In genomic region chr10:79940749-79941148, GRCm38 (mm10) we compare ENCODE assay signal across 11 mouse cellular contexts. TPM values are rescaled to one million over a fixed set of nuclear protein-coding genes. Genes with fewer than 3 reads are reported as not detected.
A peak's percentile ranks its signal among the peaks of the same experiment; 100 is the strongest.
DNase-seq lines count a peak whose midpoint lies in the region; ATAC-seq and TF ChIP-seq lines count a peak whose summit lies in the region.
"Had no signal": no experiment of that assay in that cellular context is flagged by ENCODE, and none has a peak within 500 bp of the region (broad histone marks: within the 10 kb centered on the region; RNA-seq: fewer than 3 reads in every experiment).

No protein-coding gene starts in this region.

- no peak for ATAC-seq in inflammation-experienced regulatory T-cells, adult 6 months

- 49% methylated on average over 7 of the region's 7 CpGs for WGBS in small intestine, adult 2 months

- TF ChIP-seq POLR2A in bone marrow macrophage, adult 2 months (IDR thresholded peaks at IDR 0.05; ENCODE audit: borderline replicate concordance, low read depth, low read length), result no peak
- TF ChIP-seq POLR2A in small intestine, adult 2 months (IDR thresholded peaks at IDR 0.05; ENCODE audit: low read depth, low read length), result no peak

- H3K36me3 ChIP-seq in small intestine, adult 2 months (ENCODE audit: control insufficient read depth, insufficient read depth, low read length), result no peaks in the 10 kb centered on the region

- peak overlapping the region; percentile 82 for H3K27ac ChIP-seq in bone marrow macrophage, adult 2 months (ENCODE audit: insufficient read depth, low read depth, low read length)
- peak overlapping the region; percentile 8; the same call in 1 of the 2 replicates for H3K27ac ChIP-seq in small intestine, adult 2 months (ENCODE audit: insufficient read depth, low read depth, low read length)
- H3K27ac ChIP-seq: forebrain, embryonic 10.5 days; kidney, embryonic 15.5 days had no signal

- H3K27me3 ChIP-seq in small intestine, adult 2 months (ENCODE audit: control insufficient read depth, insufficient read depth, low read length), result no peaks in the 10 kb centered on the region
- H3K27me3 ChIP-seq: kidney, embryonic 15.5 days had no signal

- peak overlapping the region; percentile 29; the same call in 1 of the 2 replicates for H3K4me3 ChIP-seq in bone marrow macrophage, adult 2 months (ENCODE audit: insufficient read depth, low read length)
- H3K4me3 ChIP-seq in small intestine, adult 2 months (ENCODE audit: low read depth, low read length), result no peak overlapping the region
- H3K4me3 ChIP-seq: forebrain, embryonic 10.5 days; kidney, embryonic 15.5 days had no signal

- peak; percentile 41 for DNase-seq in kidney, postnatal 10 days
- DNase-seq in kidney, postnatal 14 days, result no peak
- peak; percentile 39 for DNase-seq in heart, postnatal 25 days (ENCODE audit: low spot score)
- no peak for DNase-seq in MN1 (ENCODE audit: low spot score)
- no peak for DNase-seq in layer of hippocampus, postnatal 10 days (ENCODE audit: low spot score in 2 of 2)
- DNase-seq: lung, embryonic 14.5 days had no signal

- no peak for TF ChIP-seq CTCF in bone marrow macrophage, adult 2 months (IDR thresholded peaks at IDR 0.05; ENCODE audit: low read depth, low read length)
- TF ChIP-seq CTCF in small intestine, adult 2 months (IDR thresholded peaks at IDR 0.05; ENCODE audit: extremely low read depth, insufficient read length, insufficient replicate concordance, low read depth, low read length), result no peak

- H3K4me1 ChIP-seq in bone marrow macrophage, adult 2 months (ENCODE audit: control insufficient read depth, insufficient read depth, low read length), result peaks cover 57% of the 10 kb centered on the region
- peaks cover 33% of the 10 kb centered on the region for H3K4me1 ChIP-seq in small intestine, adult 2 months (ENCODE audit: control insufficient read depth, insufficient read depth, insufficient read length, low read length)

- intact Hi-C loops in heart, postnatal 25 days (cut with DNase I), result no loop called here

RNA-seq across cellular contexts. Expression of gene Arid3a, which starts 13.9 kb away (rescaled TPM):
- polyA plus RNA-seq in bone marrow macrophage, adult 2 months (2012; ENCODE audit: insufficient read depth, insufficient read length, missing spikeins), result 15.4 and 17.8 TPM in 2 replicates
- 1 to 10 TPM; 1.9 to 2.0 TPM for total RNA-seq in heart, postnatal 25 days (2021)
- polyA plus RNA-seq in small intestine, adult 2 months (2012; rRNA removed), result 10.7 and 23.9 TPM in 2 replicates
- polyA plus RNA-seq in inflammation-experienced regulatory T-cells, adult 6 months (2017; shearing (Covaris generic)), result 1 to 10 TPM; 2.1 to 3.5 (median 2.4) TPM
- total RNA-seq in layer of hippocampus, postnatal 10 days (2021), result 1 to 10 TPM; 5.5 to 8.4 TPM

RNA-seq across cellular contexts. Expression of gene Wdr18, which starts 19.2 kb away (rescaled TPM):
- polyA plus RNA-seq in bone marrow macrophage, adult 2 months (2012; ENCODE audit: insufficient read depth, insufficient read length, missing spikeins), result 32.2 and 35.8 TPM in 2 replicates
- total RNA-seq in heart, postnatal 25 days (2021), result 10 to 100 TPM; 20.5 to 30.1 TPM
- polyA plus RNA-seq in small intestine, adult 2 months (2012; rRNA removed), result 34.8 and 44.6 TPM in 2 replicates
- 10 to 100 TPM; 66.6 to 85.2 (median 74.2) TPM for polyA plus RNA-seq in inflammation-experienced regulatory T-cells, adult 6 months (2017; shearing (Covaris generic))
- total RNA-seq in layer of hippocampus, postnatal 10 days (2021), result 10 to 100 TPM; 41.8 to 46.5 TPM

RNA-seq across cellular contexts. Expression of gene R3hdm4, which starts 19.7 kb away (rescaled TPM):
- 87.2 and 90.4 TPM in 2 replicates for polyA plus RNA-seq in bone marrow macrophage, adult 2 months (2012; ENCODE audit: insufficient read depth, insufficient read length, missing spikeins)
- total RNA-seq in heart, postnatal 25 days (2021), result 10 to 100 TPM; 81.1 to 82.9 TPM
- polyA plus RNA-seq in small intestine, adult 2 months (2012; rRNA removed), result 86.4 and 104 TPM in 2 replicates
- 100 to 1,000 TPM in 1 of 3 experiments, 10 to 100 TPM in 2; 96.5 to 106 (median 96.9) TPM for polyA plus RNA-seq in inflammation-experienced regulatory T-cells, adult 6 months (2017; shearing (Covaris generic))
- total RNA-seq in layer of hippocampus, postnatal 10 days (2021), result 100 to 1,000 TPM; 380 to 386 TPM

RNA-seq across cellular contexts. Expression of gene Kiss1r, which starts 24.0 kb away (rescaled TPM):
- polyA plus RNA-seq in bone marrow macrophage, adult 2 months (2012; ENCODE audit: insufficient read depth, insufficient read length, missing spikeins), result 0.67 and 0.71 TPM in 2 replicates
- under 1 TPM; 0.14 to 0.18 TPM for total RNA-seq in heart, postnatal 25 days (2021)
- polyA plus RNA-seq in small intestine, adult 2 months (2012; rRNA removed), result 3.0 and 5.9 TPM in 2 replicates
- polyA plus RNA-seq in inflammation-experienced regulatory T-cells, adult 6 months (2017; shearing (Covaris generic)), result not detected
- total RNA-seq in layer of hippocampus, postnatal 10 days (2021), result 1 to 10 TPM; 7.5 TPM

RNA-seq across cellular contexts. Expression of gene Grin3b, which starts 29.8 kb away (rescaled TPM):
- polyA plus RNA-seq in bone marrow macrophage, adult 2 months (2012; ENCODE audit: insufficient read depth, insufficient read length, missing spikeins), result 0.65 and 0.91 TPM in 2 replicates
- under 1 TPM; 0.14 to 0.21 TPM for total RNA-seq in heart, postnatal 25 days (2021)
- not detected in 2 replicates for polyA plus RNA-seq in small intestine, adult 2 months (2012; rRNA removed)
- polyA plus RNA-seq in inflammation-experienced regulatory T-cells, adult 6 months (2017; shearing (Covaris generic)), result under 1 TPM in 2 of 3 experiments, not detected in 1; 0.16 to 0.20 TPM
- under 1 TPM; 0.13 to 0.27 TPM for total RNA-seq in layer of hippocampus, postnatal 10 days (2021)

Comparison
In these comparisons a context has a peak if more than half of its experiments do, and no peak if none do; other contexts are left out.
1. DNase-seq: peak in kidney, postnatal 10 days (single experiment) and heart, postnatal 25 days (single experiment); none in kidney, postnatal 14 days (single experiment), MN1 (single experiment) and layer of hippocampus, postnatal 10 days (0 of 2).